ENCODE assay signal across 38 mouse cellular contexts in genomic region chr5:150036918-150037317, GRCm38 (mm10). TPM values are rescaled to one million over a fixed set of nuclear protein-coding genes. Genes with fewer than 3 reads are reported as not detected.
"Had no signal": no experiment of that assay in that cellular context is flagged by ENCODE, and none has a peak within 500 bp of the region (broad histone marks: within the 10 kb centered on the region; RNA-seq: fewer than 3 reads in every experiment).

No protein-coding gene starts in this region.

- DNase-seq: kidney, adult 11 months; kidney, adult 18-20 months; kidney, adult 2 months; kidney, adult 8-10 months; kidney, adult 9 months; kidney, postnatal 10 days; kidney, postnatal 14 days; kidney, postnatal 25 days; kidney, postnatal 36 days; kidney, postnatal 4 days; layer of hippocampus, adult 9-11 months; layer of hippocampus, postnatal 36 days had no signal

- H3K4me2 ChIP-seq: heart, embryonic 11.5 days; heart, embryonic 12.5 days; heart, embryonic 13.5 days; heart, embryonic 15.5 days; hindbrain, embryonic 12.5 days; hindbrain, embryonic 13.5 days; hindbrain, embryonic 14.5 days; hindbrain, embryonic 15.5 days; kidney, embryonic 15.5 days had no signal

- H3K27me3 ChIP-seq: heart, embryonic 12.5 days; heart, embryonic 15.5 days; hindbrain, embryonic 12.5 days; hindbrain, embryonic 13.5 days; hindbrain, embryonic 15.5 days; kidney, embryonic 15.5 days had no signal

- H3K36me3 ChIP-seq: heart, embryonic 10.5 days; heart, embryonic 12.5 days; heart, embryonic 13.5 days; heart, embryonic 15.5 days; hindbrain, embryonic 10.5 days; hindbrain, embryonic 12.5 days; hindbrain, embryonic 13.5 days; hindbrain, embryonic 15.5 days; kidney, embryonic 15.5 days had no signal

- ATAC-seq: hindbrain, embryonic 16.5 days; hindbrain, postnatal 0 days; inflammation-experienced regulatory T-cells, adult 6 months had no signal

- H3K9me3 ChIP-seq: heart, embryonic 12.5 days; heart, embryonic 13.5 days; heart, embryonic 15.5 days; hindbrain, embryonic 12.5 days; hindbrain, embryonic 15.5 days; kidney, embryonic 15.5 days had no signal

- H3K9ac ChIP-seq: heart, embryonic 12.5 days; heart, embryonic 13.5 days; heart, embryonic 15.5 days; hindbrain, embryonic 12.5 days; hindbrain, embryonic 13.5 days; hindbrain, embryonic 14.5 days; hindbrain, embryonic 15.5 days; kidney, embryonic 15.5 days had no signal

- H3K27ac ChIP-seq: heart, embryonic 10.5 days; heart, embryonic 13.5 days; heart, embryonic 15.5 days; hindbrain, embryonic 10.5 days; hindbrain, embryonic 12.5 days; hindbrain, embryonic 13.5 days; hindbrain, embryonic 14.5 days; hindbrain, embryonic 15.5 days; hindbrain, postnatal 0 days; kidney, embryonic 15.5 days; kidney, postnatal 0 days; layer of hippocampus, adult 2 months; left cerebral cortex, adult 2 months had no signal

- H3K4me3 ChIP-seq: heart, embryonic 10.5 days; heart, embryonic 12.5 days; heart, embryonic 13.5 days; heart, embryonic 15.5 days; hindbrain, embryonic 10.5 days; hindbrain, embryonic 12.5 days; hindbrain, embryonic 13.5 days; hindbrain, embryonic 15.5 days; kidney, embryonic 15.5 days; layer of hippocampus, adult 2 months; left cerebral cortex, adult 2 months had no signal

RNA-seq across cellular contexts. Expression of gene Rxfp2, which starts 18.4 kb away (rescaled TPM):
- total RNA-seq: heart, postnatal 10 days; heart, postnatal 14 days; heart, postnatal 25 days; heart, postnatal 36 days; heart, postnatal 4 days; hematopoietic stem cell, adult 5-6 weeks; layer of hippocampus, postnatal 25 days had no signal
- polyA plus RNA-seq: heart, postnatal 0 days; inflammation-experienced regulatory T-cells, adult 6 months; large intestine, adult 2 months had no signal
